Mouse (Mus musculus) liver, embryonic 14.5 days (tissue): ENCODE data around the gene Kif5c. TPM values are rescaled to one million over a fixed set of nuclear protein-coding genes. Genes with fewer than 3 reads are reported as not detected.

Experiments used
- ATAC-seq: fragments of 200-750 bp; cut with Nextera tagmentation; 2 replicates; pipeline ENCODE4 v1.8.0; 2017; ENCODE audit warnings: moderate number of reproducible peaks, mild to moderate bottlenecking, moderate library complexity; ENCODE audit not compliant: insufficient read depth
- DNase-seq, 3 experiments: peaks; one replicate each; pipeline ENCODE4 v3.0.0-alpha.2; 2012 to 2013; ENCODE audit warnings: low read depth in 3 of 3, low spot score in 3 of 3
- H3K27ac ChIP-seq: fragments of 300-500 bp; sonication (generic); 2 replicates; pipeline ENCODE4 v1.5.1; 2014; ENCODE audit warnings: moderate library complexity, mild to moderate bottlenecking, control low read depth, inconsistent platforms
- H3K27me3 ChIP-seq: fragments of 300-500 bp; sonication (generic); 2 replicates; pipeline ENCODE4 v1.6.1; 2014; ENCODE audit warnings: mild to moderate bottlenecking, low read length, moderate library complexity; ENCODE audit not compliant: control insufficient read depth, insufficient read depth
- H3K36me3 ChIP-seq: fragments of 300-500 bp; sonication (generic); replicated peaks from 2 replicates; pipeline ENCODE4 v1.6.1; 2014; ENCODE audit warnings: low read depth; ENCODE audit not compliant: control insufficient read depth, insufficient read depth
- H3K4me1 ChIP-seq, 2 experiments: fragments of 200-500 bp in 1 of 2; fragments of 300-500 bp in 1 of 2; sonication (generic) in 1 of 2; replicated peaks; 2 replicates each; pipeline ENCODE4 v1.6.1; 2012 to 2014; ENCODE audit warnings: antibody characterized with exemption in 1 of 2, inconsistent platforms in 1 of 2, low read length in 1 of 2; ENCODE audit not compliant: control insufficient read depth in 2 of 2, insufficient read depth in 2 of 2
- H3K4me2 ChIP-seq: fragments of 300-500 bp; sonication (generic); 2 replicates; pipeline ENCODE4 v1.6.1; 2014; ENCODE audit warnings: low read depth, mild to moderate bottlenecking, control low read depth, moderate library complexity
- H3K4me3 ChIP-seq, 2 experiments: fragments of 200-500 bp in 1 of 2; fragments of 300-500 bp in 1 of 2; sonication (generic) in 1 of 2; 2 replicates each; pipeline ENCODE4 v1.5.1; 2012 to 2014; ENCODE audit warnings: low read depth in 2 of 2, low read length in 2 of 2, mild to moderate bottlenecking in 2 of 2, control low read depth in 1 of 2, inconsistent platforms in 1 of 2, moderate library complexity in 1 of 2; ENCODE audit not compliant: insufficient read depth in 1 of 2
- H3K9ac ChIP-seq: fragments of 300-500 bp; sonication (generic); replicated peaks from 2 replicates; pipeline ENCODE4 v1.6.1; 2014; ENCODE audit warnings: mild to moderate bottlenecking, control low read depth, moderate library complexity
- H3K9me3 ChIP-seq: fragments of 300-500 bp; sonication (generic); 2 replicates; pipeline ENCODE4 v1.6.1; 2016; ENCODE audit warnings: low read length, mixed read lengths; ENCODE audit not compliant: control insufficient read depth
- CTCF ChIP-seq: IDR thresholded peaks from 2 replicates; pipeline ENCODE4 v1.5.1; 2016; ENCODE audit warnings: antibody characterized with exemption, low read depth, control low read depth
- EP300 ChIP-seq: IDR thresholded peaks from 2 replicates; pipeline ENCODE4 v1.6.1; 2016; ENCODE audit warnings: antibody characterized with exemption, low read depth
- WGBS: fragments of 180-500 bp; shearing (Covaris S2); extraction: QIAGEN DNeasy Blood & Tissue Kit; methylation state at CpG from one replicate; pipeline ENCODE4 v1.1.7; 2014; ENCODE audit not compliant: insufficient replicate concordance; 5-methylcytosine and 5-hydroxymethylcytosine counted together
- polyA plus RNA-seq, 2 experiments: library from polyadenylated mRNA; depleted of rRNA in 1 of 2; stranded (reverse) in 1 of 2; unstranded in 1 of 2; fragments of >200 nt; fragmentation: Nextera tagmentation in 1 of 2; extraction: Ambion mirVana in 1 of 2; gene quantifications; 2 replicates each; pipeline versions ENCODE4 v1.2.1 to v1.2.3; 2012 to 2014

Gene Kif5c
- polyA plus RNA-seq, 2 experiments, result 0.10 to 0.17 TPM

- no peak overlapping the region for H3K4me2 ChIP-seq
- TF ChIP-seq EP300 (no peak), CTCF (no peak)
- ATAC-seq, result no peak
- no peak overlapping the region for H3K4me3 ChIP-seq
- H3K27me3 ChIP-seq, result peaks cover 28% of the 10 kb centered on the region
- no peak overlapping the region for H3K27ac ChIP-seq
- H3K36me3 ChIP-seq, result no peaks in the 10 kb centered on the region
- no peak overlapping the region for H3K9ac ChIP-seq
- H3K9me3 ChIP-seq, result no peaks in the 10 kb centered on the region
- no peak for DNase-seq
- 19% methylated on average over 14 of the region's 14 CpGs for WGBS
- H3K4me1 ChIP-seq, result no peaks in the 10 kb centered on the region
These were observed 1.6 kb downstream of the Kif5c start for GRCm38 (mm10) chr2:49620626-49621117.

GRCm38 (mm10) chr2:49621234-49621633 lies 2.1 kb downstream of the Kif5c start:
- Histone ChIP-seq H3K4me3 (no peak overlapping the region), H3K9me3 (no peaks in the 10 kb centered on the region), H3K27me3 (peaks cover 28% of the 10 kb centered on the region), H3K4me2 (no peak overlapping the region), H3K4me1 (no peaks in the 10 kb centered on the region), H3K9ac (no peak overlapping the region), H3K27ac (no peak overlapping the region), H3K36me3 (no peaks in the 10 kb centered on the region)
- no peak for TF ChIP-seq EP300
- TF ChIP-seq CTCF, result no peak
- ATAC-seq (no peak), DNase-seq (no peak)
- 55% methylated on average over 1 of the region's 1 CpGs for WGBS

GRCm38 (mm10) chr2:49625581-49625980 lies 6.5 kb downstream of the Kif5c start:
- ATAC-seq (no peak), DNase-seq (no peak)
- Histone ChIP-seq H3K4me2 (no peak overlapping the region), H3K4me1 (no peaks in the 10 kb centered on the region), H3K9ac (no peak overlapping the region), H3K9me3 (no peaks in the 10 kb centered on the region), H3K27me3 (peaks cover 5% of the 10 kb centered on the region), H3K4me3 (no peak overlapping the region), H3K36me3 (no peaks in the 10 kb centered on the region), H3K27ac (no peak overlapping the region)
- 60% methylated on average over 1 of the region's 1 CpGs for WGBS
- no peak for TF ChIP-seq CTCF
- no peak for TF ChIP-seq EP300

GRCm38 (mm10) chr2:49627611-49628010 lies 8.5 kb downstream of the Kif5c start:
- WGBS, result 65% methylated on average over 7 of the region's 7 CpGs
- no peaks in the 10 kb centered on the region for H3K9me3 ChIP-seq
- no peak overlapping the region for H3K9ac ChIP-seq
- no peak overlapping the region for H3K4me3 ChIP-seq
- H3K4me2 ChIP-seq, result no peak overlapping the region
- no peak for ATAC-seq
- no peaks in the 10 kb centered on the region for H3K4me1 ChIP-seq
- no peaks in the 10 kb centered on the region for H3K27me3 ChIP-seq
- H3K27ac ChIP-seq, result no peak overlapping the region
- TF ChIP-seq EP300, result no peak
- TF ChIP-seq CTCF, result no peak
- H3K36me3 ChIP-seq, result no peaks in the 10 kb centered on the region
- DNase-seq, result no peak

- no peaks in the 10 kb centered on the region for H3K9me3 ChIP-seq
- no peaks in the 10 kb centered on the region for H3K36me3 ChIP-seq
- no peak overlapping the region for H3K4me3 ChIP-seq
- H3K4me1 ChIP-seq, result no peaks in the 10 kb centered on the region
- DNase-seq (no peak), ATAC-seq (no peak)
- no peak for TF ChIP-seq EP300
- TF ChIP-seq CTCF, result no peak
- H3K9ac ChIP-seq, result no peak overlapping the region
- no peaks in the 10 kb centered on the region for H3K27me3 ChIP-seq
- WGBS, result 73% methylated on average over 6 of the region's 6 CpGs
- no peak overlapping the region for H3K4me2 ChIP-seq
- H3K27ac ChIP-seq, result no peak overlapping the region
These were observed 9.1 kb downstream of the Kif5c start for GRCm38 (mm10) chr2:49628094-49628705.
